8 mouse cellular contexts compared by ENCODE assay signal in the genomic region with DNA sequence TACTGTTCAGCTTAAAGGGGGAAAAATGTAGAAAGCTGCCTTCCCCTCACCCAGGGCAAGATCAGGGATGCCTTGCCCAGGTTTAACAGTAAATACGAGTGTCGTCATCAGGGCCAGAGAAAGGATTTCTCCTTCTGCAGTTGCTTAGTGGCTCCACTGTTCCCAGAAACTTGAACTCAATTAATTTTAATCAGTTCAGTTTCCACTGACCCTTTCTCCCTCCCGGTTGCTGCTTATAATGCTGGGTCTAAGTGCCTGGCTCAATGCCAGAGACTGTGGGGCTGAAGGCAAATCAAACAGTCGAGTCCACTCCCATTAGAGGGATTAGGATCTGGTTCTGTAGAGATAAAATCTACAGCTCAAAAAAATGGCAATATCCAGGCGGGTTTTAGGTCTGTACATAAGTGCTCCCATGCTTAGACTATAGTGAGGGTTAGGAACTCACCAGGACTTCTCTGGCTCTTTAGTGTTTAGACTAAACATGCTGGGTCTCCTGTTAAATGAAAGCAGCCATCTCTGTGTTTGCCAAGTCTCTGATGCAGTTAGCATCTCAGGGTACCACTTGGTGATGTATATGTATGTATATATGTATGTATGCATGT.
A peak's percentile ranks its signal among the peaks of the same experiment; 100 is the strongest.
DNase-seq lines count a peak whose midpoint lies in the region; ATAC-seq and TF ChIP-seq lines count a peak whose summit lies in the region.

No protein-coding gene starts in this region.

- H3K9ac ChIP-seq in heart, embryonic 13.5 days: 0 out of 2 replicates have a peak overlapping the region, but pooled peaks have one; percentile 34
- H3K9ac ChIP-seq in midbrain, embryonic 12.5 days (replicated peaks): no peak overlapping the region

- H3K4me1 ChIP-seq in heart, embryonic 13.5 days: peaks cover 22% of the 10 kb centered on the region
- peaks cover 27% of the 10 kb centered on the region for H3K4me1 ChIP-seq in embryonic facial prominence, embryonic 10.5 days
- H3K4me1 ChIP-seq in kidney, adult 2 months (ENCODE audit: control insufficient read depth, insufficient read depth, low read length): no peaks in the 10 kb centered on the region
- H3K4me1 ChIP-seq in midbrain, embryonic 12.5 days: peaks cover 24% of the 10 kb centered on the region

- no peak for TF ChIP-seq CTCF in kidney, adult 2 months (conservative IDR thresholded peaks at IDR 0.05; ENCODE audit: insufficient read depth, insufficient read length, low read depth, low read length)

- no peaks in the 10 kb centered on the region for H3K27me3 ChIP-seq in heart, embryonic 13.5 days (replicated peaks)
- H3K27me3 ChIP-seq in embryonic facial prominence, embryonic 10.5 days (replicated peaks; ENCODE audit: low read depth, poor library complexity, severe bottlenecking): no peaks in the 10 kb centered on the region
- H3K27me3 ChIP-seq in kidney, adult 2 months (replicated peaks; ENCODE audit: control insufficient read depth, insufficient read depth, low read length): no peaks in the 10 kb centered on the region
- no peaks in the 10 kb centered on the region for H3K27me3 ChIP-seq in midbrain, embryonic 12.5 days

- H3K9me3 ChIP-seq in heart, embryonic 13.5 days: no peaks in the 10 kb centered on the region
- no peaks in the 10 kb centered on the region for H3K9me3 ChIP-seq in embryonic facial prominence, embryonic 10.5 days
- no peaks in the 10 kb centered on the region for H3K9me3 ChIP-seq in midbrain, embryonic 12.5 days

- DNase-seq in heart, adult 8-10 months (ENCODE audit: low spot score): no peak
- DNase-seq in embryonic facial prominence, embryonic 10.5 days (ENCODE audit: low spot score): peak; percentile 54
- peak; percentile 14 for DNase-seq in kidney, adult 2 months
- no peak for DNase-seq in gastrocnemius, adult 8-10 months (ENCODE audit: low spot score in 2 of 2)
- no peak for DNase-seq in cerebellum, postnatal 25 days
- no peak for DNase-seq in thymus, postnatal 25 days

- no peak overlapping the region for H3K4me2 ChIP-seq in heart, embryonic 13.5 days
- H3K4me2 ChIP-seq in midbrain, embryonic 12.5 days (replicated peaks): no peak overlapping the region

- H3K27ac ChIP-seq in heart, embryonic 13.5 days (replicated peaks): no peak overlapping the region
- H3K27ac ChIP-seq in embryonic facial prominence, embryonic 10.5 days (replicated peaks): peak overlapping the region; percentile 72; the same call in 1 of the 2 replicates
- H3K27ac ChIP-seq in kidney, adult 2 months (ENCODE audit: insufficient read depth, low read depth, low read length): no peak overlapping the region
- H3K27ac ChIP-seq in midbrain, embryonic 12.5 days (replicated peaks): peak overlapping the region; percentile 58; the same call in 1 of the 2 replicates

- no peak for TF ChIP-seq POLR2A in kidney, adult 2 months (IDR thresholded peaks at IDR 0.05; ENCODE audit: low read depth, low read length)

- peaks cover 72% of the 10 kb centered on the region for H3K36me3 ChIP-seq in heart, embryonic 13.5 days
- peaks cover 93% of the 10 kb centered on the region for H3K36me3 ChIP-seq in embryonic facial prominence, embryonic 10.5 days (replicated peaks)
- H3K36me3 ChIP-seq in kidney, adult 2 months (ENCODE audit: control insufficient read depth, insufficient read depth, low read length): no peaks in the 10 kb centered on the region
- peaks cover 63% of the 10 kb centered on the region for H3K36me3 ChIP-seq in midbrain, embryonic 12.5 days

- 37% methylated on average over 5 of the region's 5 CpGs for WGBS in heart, embryonic 13.5 days
- WGBS in embryonic facial prominence, embryonic 10.5 days: 62% methylated on average over 5 of the region's 5 CpGs
- WGBS in kidney, adult 2 months: 38% methylated on average over 5 of the region's 5 CpGs
- 48% methylated on average over 5 of the region's 5 CpGs for WGBS in midbrain, embryonic 12.5 days

- no peak for ATAC-seq in heart, embryonic 13.5 days (ENCODE audit: extremely low read depth, insufficient number of reproducible peaks, low FRiP score, low TSS enrichment)
- ATAC-seq in midbrain, embryonic 12.5 days (ENCODE audit: low FRiP score, low read depth): peak; percentile 62

- no peak overlapping the region for H3K4me3 ChIP-seq in heart, embryonic 13.5 days
- no peak overlapping the region for H3K4me3 ChIP-seq in embryonic facial prominence, embryonic 10.5 days
- no peak overlapping the region for H3K4me3 ChIP-seq in kidney, adult 2 months (ENCODE audit: insufficient read depth, low read depth, low read length)
- H3K4me3 ChIP-seq in midbrain, embryonic 12.5 days: no peak overlapping the region

Comparison
In these comparisons a context has a peak if more than half of its experiments do, and no peak if none do; other contexts are left out.
1. H3K27ac ChIP-seq: peak in embryonic facial prominence, embryonic 10.5 days (single experiment) and midbrain, embryonic 12.5 days (single experiment); none in heart, embryonic 13.5 days (single experiment) and kidney, adult 2 months (single experiment).
2. DNase-seq: peak in embryonic facial prominence, embryonic 10.5 days (single experiment) and kidney, adult 2 months (single experiment); none in heart, adult 8-10 months (single experiment), gastrocnemius, adult 8-10 months (0 of 2), cerebellum, postnatal 25 days (0 of 2) and thymus, postnatal 25 days (single experiment).